Mouse (Mus musculus) G1E-ER4 (cell line): Measurements from ENCODE around the gene Prep. TPM values are rescaled to one million over a fixed set of nuclear protein-coding genes. Genes with fewer than 3 reads are reported as not detected.

Experiments
- GATA1 ChIP-seq: IDR thresholded peaks from one replicate; pipeline ENCODE4 v1.8.0; 2012; ENCODE audit warnings: low read length, inconsistent platforms
- polyA plus RNA-seq: library from polyadenylated mRNA; stranded (reverse); fragments of >175 nt; gene quantifications from 2 replicates; pipeline ENCODE4 v1.2.3, GENCODE M21; 2012

Prep gene
- polyA plus RNA-seq, 1 experiment: 19.2 TPM

- no peak for TF ChIP-seq GATA1
Observed at GRCm38 (mm10) chr10:45100473-45100872, 33.5 kb downstream of the Prep start.

GRCm38 (mm10) chr10:45103184-45103583 is 36.2 kb downstream of the Prep start:
- no peak for TF ChIP-seq GATA1

- no peak for TF ChIP-seq GATA1
Observed at GRCm38 (mm10) chr10:45104098-45104497, 37.1 kb downstream of the Prep start.

- TF ChIP-seq GATA1: no peak
Observed at GRCm38 (mm10) chr10:45104535-45105079, 37.6 kb downstream of the Prep start.

GRCm38 (mm10) chr10:45106541-45106940 is 39.5 kb downstream of the Prep start:
- TF ChIP-seq GATA1: no peak

- no peak for TF ChIP-seq GATA1
Observed at GRCm38 (mm10) chr10:45107313-45107712, 40.3 kb downstream of the Prep start.

- no peak for TF ChIP-seq GATA1
Observed at GRCm38 (mm10) chr10:45109041-45109440, 42.0 kb downstream of the Prep start.

GRCm38 (mm10) chr10:45109974-45110373 is 43.0 kb downstream of the Prep start:
- TF ChIP-seq GATA1: no peak

- no peak for TF ChIP-seq GATA1
Observed at GRCm38 (mm10) chr10:45112927-45113326, 45.9 kb downstream of the Prep start.

- no peak for TF ChIP-seq GATA1
Observed at GRCm38 (mm10) chr10:45114462-45114861, 47.5 kb downstream of the Prep start.

GRCm38 (mm10) chr10:45116832-45117231 is 49.8 kb downstream of the Prep start:
- no peak for TF ChIP-seq GATA1

- TF ChIP-seq GATA1: no peak
Observed at GRCm38 (mm10) chr10:45118389-45118788, 51.4 kb downstream of the Prep start.

GRCm38 (mm10) chr10:45121637-45122036 is 54.6 kb downstream of the Prep start:
- no peak for TF ChIP-seq GATA1

- no peak for TF ChIP-seq GATA1
Observed at GRCm38 (mm10) chr10:45122476-45122875, 55.5 kb downstream of the Prep start.

- TF ChIP-seq GATA1: no peak
Observed at GRCm38 (mm10) chr10:45123011-45123410, 56.0 kb downstream of the Prep start.

- TF ChIP-seq GATA1: no peak
Observed at GRCm38 (mm10) chr10:45129105-45129504, 62.1 kb downstream of the Prep start.

- TF ChIP-seq GATA1: peak; percentile 84
Observed at GRCm38 (mm10) chr10:45130004-45130403, 63.0 kb downstream of the Prep start.

- TF ChIP-seq GATA1: no peak
Observed at GRCm38 (mm10) chr10:45132371-45132770, 65.4 kb downstream of the Prep start.
